7 mouse cellular contexts compared by ENCODE assay signal in the genomic region with DNA sequence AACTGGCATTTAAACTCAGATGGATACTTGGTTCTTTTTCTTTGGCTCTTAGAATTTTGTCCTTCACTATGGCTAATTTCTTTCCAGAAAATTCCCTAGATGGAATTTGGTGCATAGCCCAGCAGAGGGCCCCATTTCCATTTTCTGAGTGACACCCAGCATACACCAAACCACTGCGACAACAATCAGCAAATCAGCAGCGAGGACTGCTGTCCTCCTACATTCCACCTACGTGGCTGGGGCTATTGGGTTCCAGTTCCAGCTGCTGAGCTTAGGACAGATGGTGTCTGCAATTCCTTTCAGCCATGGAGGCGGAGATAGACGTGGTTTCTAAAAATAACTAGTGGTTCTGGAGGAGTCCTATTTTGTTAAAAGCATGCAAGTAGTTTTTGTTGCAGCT. TPM values are rescaled to one million over a fixed set of nuclear protein-coding genes. Genes with fewer than 3 reads are reported as not detected.
DNase-seq lines count a peak whose midpoint lies in the region; ATAC-seq lines count a peak whose summit lies in the region.

No protein-coding gene starts in this region.

- 0 out of 2 replicates have a peak overlapping the region, but pooled peaks have one; percentile 34 for H3K27ac ChIP-seq in embryonic facial prominence, embryonic 15.5 days (replicated peaks)
- 0 out of 2 replicates have a peak overlapping the region, but pooled peaks have one; percentile 17 for H3K27ac ChIP-seq in lung, embryonic 16.5 days (ENCODE audit: low read length)
- H3K27ac ChIP-seq in stomach, embryonic 16.5 days (ENCODE audit: low read length), result no peak overlapping the region

- H3K4me1 ChIP-seq in embryonic facial prominence, embryonic 15.5 days, result no peaks in the 10 kb centered on the region
- no peaks in the 10 kb centered on the region for H3K4me1 ChIP-seq in lung, embryonic 16.5 days (replicated peaks; ENCODE audit: control insufficient read depth, insufficient read depth, low read length)
- H3K4me1 ChIP-seq in stomach, embryonic 16.5 days (ENCODE audit: control insufficient read depth, insufficient read depth, low read length), result no peaks in the 10 kb centered on the region

- no peaks in the 10 kb centered on the region for H3K9me3 ChIP-seq in embryonic facial prominence, embryonic 15.5 days (replicated peaks)
- no peaks in the 10 kb centered on the region for H3K9me3 ChIP-seq in lung, embryonic 16.5 days (ENCODE audit: control insufficient read depth, low read length)
- no peaks in the 10 kb centered on the region for H3K9me3 ChIP-seq in stomach, embryonic 16.5 days (replicated peaks; ENCODE audit: control insufficient read depth, low read length)

- H3K36me3 ChIP-seq in embryonic facial prominence, embryonic 15.5 days, result no peaks in the 10 kb centered on the region
- no peaks in the 10 kb centered on the region for H3K36me3 ChIP-seq in lung, embryonic 16.5 days (ENCODE audit: control insufficient read depth, insufficient read depth, low read length)
- H3K36me3 ChIP-seq in stomach, embryonic 16.5 days (ENCODE audit: control insufficient read depth, insufficient read depth, low read length), result no peaks in the 10 kb centered on the region

- no peak overlapping the region for H3K4me2 ChIP-seq in embryonic facial prominence, embryonic 15.5 days (replicated peaks)
- no peak overlapping the region for H3K4me2 ChIP-seq in lung, embryonic 16.5 days (ENCODE audit: low read depth, low read length)
- no peak overlapping the region for H3K4me2 ChIP-seq in stomach, embryonic 16.5 days (ENCODE audit: low read depth, low read length)

- H3K4me3 ChIP-seq in embryonic facial prominence, embryonic 15.5 days (replicated peaks), result no peak overlapping the region
- no peak overlapping the region for H3K4me3 ChIP-seq in lung, embryonic 16.5 days (ENCODE audit: low read length)
- no peak overlapping the region for H3K4me3 ChIP-seq in stomach, embryonic 16.5 days (replicated peaks; ENCODE audit: low read length)

- DNase-seq in ES-CJ7 (ENCODE audit: low read depth, low spot score), result peak; percentile 59
- DNase-seq in adrenal gland, adult 8-10 months, result peak; percentile 42
- DNase-seq in heart, postnatal 10 days, result peak; percentile 69 to 72
- peak; percentile 70 to 78 for DNase-seq in kidney, postnatal 4 days

- no peak overlapping the region for H3K9ac ChIP-seq in embryonic facial prominence, embryonic 15.5 days
- no peak overlapping the region for H3K9ac ChIP-seq in lung, embryonic 16.5 days (ENCODE audit: low read length)
- H3K9ac ChIP-seq in stomach, embryonic 16.5 days (ENCODE audit: low read length), result no peak overlapping the region

- 15% methylated on average over 5 of the region's 5 CpGs for WGBS in embryonic facial prominence, embryonic 15.5 days
- WGBS in lung, embryonic 16.5 days, result 18% methylated on average over 5 of the region's 5 CpGs
- WGBS in stomach, embryonic 16.5 days, result 13% methylated on average over 5 of the region's 5 CpGs

- H3K27me3 ChIP-seq in embryonic facial prominence, embryonic 15.5 days, result no peaks in the 10 kb centered on the region
- no peaks in the 10 kb centered on the region for H3K27me3 ChIP-seq in lung, embryonic 16.5 days (ENCODE audit: control insufficient read depth, insufficient read depth, low read depth, low read length)
- no peaks in the 10 kb centered on the region for H3K27me3 ChIP-seq in stomach, embryonic 16.5 days (ENCODE audit: control insufficient read depth, insufficient read depth, low read length)

- intact Hi-C loops in heart, postnatal 10 days (cut with DNase I), result loop anchor here (1.0 kb wide), 1 partner anchor 117 kb away; no protein-coding TSS in a partner anchor

- ATAC-seq in embryonic facial prominence, embryonic 15.5 days (ENCODE audit: insufficient number of reproducible peaks, low FRiP score, low TSS enrichment, low read depth), result peak; percentile 86
- ATAC-seq in lung, embryonic 16.5 days (ENCODE audit: low read depth), result peak; percentile 97
- ATAC-seq in stomach, embryonic 16.5 days (ENCODE audit: insufficient read depth, low FRiP score), result peak; percentile 88; the same call in 1 of the 2 replicates

RNA-seq across cellular contexts. Expression of a gene that starts 31.3 kb away (rescaled TPM):
- total RNA-seq in adrenal gland, adult 8-10 months (2022), result 100 to 1,000 TPM; 135 to 208 (median 162) TPM
- 111 and 122 TPM in 2 replicates for polyA plus RNA-seq in embryonic facial prominence, embryonic 15.5 days (2015; fragmentation: Nextera tagmentation; extraction: Ambion mirVana)
- total RNA-seq in heart, postnatal 10 days (2021), result 10 to 100 TPM; 84.4 to 85.1 TPM
- 107 and 118 TPM in 2 replicates for polyA plus RNA-seq in lung, embryonic 16.5 days (2015; fragmentation: Nextera tagmentation; extraction: Ambion mirVana)
- 121 TPM in 2 replicates for polyA plus RNA-seq in stomach, embryonic 16.5 days (2015; fragmentation: Nextera tagmentation; extraction: Ambion mirVana)

RNA-seq across cellular contexts. Expression of a gene that starts 41.0 kb away (rescaled TPM):
- total RNA-seq in adrenal gland, adult 8-10 months (2022), result 10 to 100 TPM; 24.7 to 50.1 (median 29.6) TPM
- 43.2 and 44.4 TPM in 2 replicates for polyA plus RNA-seq in embryonic facial prominence, embryonic 15.5 days (2015; fragmentation: Nextera tagmentation; extraction: Ambion mirVana)
- 10 to 100 TPM; 15.4 to 16.4 TPM for total RNA-seq in heart, postnatal 10 days (2021)
- 24.8 and 26.1 TPM in 2 replicates for polyA plus RNA-seq in lung, embryonic 16.5 days (2015; fragmentation: Nextera tagmentation; extraction: Ambion mirVana)
- polyA plus RNA-seq in stomach, embryonic 16.5 days (2015; fragmentation: Nextera tagmentation; extraction: Ambion mirVana), result 18.8 and 19.3 TPM in 2 replicates
